Mouse (Mus musculus) stomach, embryonic 16.5 days (tissue): ENCODE measurements around the gene Mre11a. TPM values are rescaled to one million over a fixed set of nuclear protein-coding genes. Genes with fewer than 3 reads are reported as not detected.

Source experiments
- ATAC-seq: fragments of 200-750 bp; cut with Nextera tagmentation; 2 replicates; pipeline ENCODE4 v1.8.0; 2017; ENCODE audit warnings: moderate number of reproducible peaks, moderate TSS enrichment; ENCODE audit not compliant: insufficient read depth, low FRiP score
- H3K27ac ChIP-seq: fragments of 300-500 bp; sonication (generic); 2 replicates; pipeline ENCODE4 v1.5.1; 2014; ENCODE audit warnings: low read length
- H3K27me3 ChIP-seq: fragments of 300-500 bp; sonication (generic); 2 replicates; pipeline ENCODE4 v1.6.1; 2014; ENCODE audit warnings: low read length, control low read depth, mixed read lengths; ENCODE audit not compliant: control insufficient read depth, insufficient read depth
- H3K36me3 ChIP-seq: fragments of 300-500 bp; sonication (generic); 2 replicates; pipeline ENCODE4 v1.6.1; 2014; ENCODE audit warnings: low read length; ENCODE audit not compliant: control insufficient read depth, insufficient read depth
- H3K4me1 ChIP-seq: fragments of 300-500 bp; sonication (generic); 2 replicates; pipeline ENCODE4 v1.6.1; 2014; ENCODE audit warnings: low read length, control low read depth, mixed read lengths; ENCODE audit not compliant: control insufficient read depth, insufficient read depth
- H3K4me2 ChIP-seq: fragments of 300-500 bp; sonication (generic); 2 replicates; pipeline ENCODE4 v1.6.1; 2014; ENCODE audit warnings: low read depth, low read length, mixed read lengths
- H3K4me3 ChIP-seq: fragments of 300-500 bp; sonication (generic); replicated peaks from 2 replicates; pipeline ENCODE4 v1.5.1; 2014; ENCODE audit warnings: mild to moderate bottlenecking, low read length
- H3K9ac ChIP-seq: fragments of 300-500 bp; sonication (generic); 2 replicates; pipeline ENCODE4 v1.6.1; 2014; ENCODE audit warnings: low read length
- H3K9me3 ChIP-seq: fragments of 300-500 bp; sonication (generic); replicated peaks from 2 replicates; pipeline ENCODE4 v1.6.1; 2016; ENCODE audit warnings: low read length, control low read depth; ENCODE audit not compliant: control insufficient read depth
- WGBS: fragments of 180-500 bp; shearing (Covaris S2); extraction: QIAGEN DNeasy Blood & Tissue Kit; methylation state at CpG from one replicate; pipeline ENCODE4 v1.1.7; 2014; 5-methylcytosine and 5-hydroxymethylcytosine counted together
- polyA plus RNA-seq: library from polyadenylated mRNA; unstranded; fragments of >200 nt; fragmentation: Nextera tagmentation; extraction: Ambion mirVana; gene quantifications from 2 replicates; pipeline ENCODE4 v1.2.1, GENCODE M21; 2015

The Mre11a gene
- polyA plus RNA-seq, 1 experiment from 2014 or later, result 22.5 TPM

DNA sequence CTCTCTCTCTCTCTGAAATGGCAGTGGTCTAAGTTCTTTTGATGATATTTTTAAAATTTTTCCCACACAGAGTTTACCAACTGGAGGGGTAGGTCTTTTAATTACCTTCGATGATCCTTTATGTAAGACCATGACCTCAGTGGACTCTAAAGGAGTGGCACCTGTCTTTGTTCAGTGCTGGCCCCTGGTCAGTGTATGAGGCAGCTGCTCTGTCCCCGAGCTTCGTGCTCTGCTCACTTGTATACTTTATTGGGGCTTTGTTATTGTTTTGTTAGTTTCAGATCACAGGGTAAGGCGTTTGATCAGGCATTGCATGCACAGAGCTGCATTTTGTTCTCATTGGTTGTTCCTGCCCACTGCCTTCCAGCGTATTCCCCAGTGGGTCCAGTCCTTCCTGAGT is 55.5 kb downstream of the Mre11a start:
- WGBS, result 80% methylated on average over 5 of the region's 5 CpGs
- H3K27me3 ChIP-seq, result no peaks in the 10 kb centered on the region
- no peak overlapping the region for H3K4me3 ChIP-seq
- H3K9ac ChIP-seq, result no peak overlapping the region
- no peak for ATAC-seq
- H3K4me1 ChIP-seq, result 0 out of 2 replicates have a peak, but pooled peaks cover 4% of the 10 kb centered on the region
- no peaks in the 10 kb centered on the region for H3K9me3 ChIP-seq
- H3K27ac ChIP-seq, result no peak overlapping the region
- H3K36me3 ChIP-seq, result peaks cover 4% of the 10 kb centered on the region; the same call in 1 of the 2 replicates
- no peak overlapping the region for H3K4me2 ChIP-seq

DNA sequence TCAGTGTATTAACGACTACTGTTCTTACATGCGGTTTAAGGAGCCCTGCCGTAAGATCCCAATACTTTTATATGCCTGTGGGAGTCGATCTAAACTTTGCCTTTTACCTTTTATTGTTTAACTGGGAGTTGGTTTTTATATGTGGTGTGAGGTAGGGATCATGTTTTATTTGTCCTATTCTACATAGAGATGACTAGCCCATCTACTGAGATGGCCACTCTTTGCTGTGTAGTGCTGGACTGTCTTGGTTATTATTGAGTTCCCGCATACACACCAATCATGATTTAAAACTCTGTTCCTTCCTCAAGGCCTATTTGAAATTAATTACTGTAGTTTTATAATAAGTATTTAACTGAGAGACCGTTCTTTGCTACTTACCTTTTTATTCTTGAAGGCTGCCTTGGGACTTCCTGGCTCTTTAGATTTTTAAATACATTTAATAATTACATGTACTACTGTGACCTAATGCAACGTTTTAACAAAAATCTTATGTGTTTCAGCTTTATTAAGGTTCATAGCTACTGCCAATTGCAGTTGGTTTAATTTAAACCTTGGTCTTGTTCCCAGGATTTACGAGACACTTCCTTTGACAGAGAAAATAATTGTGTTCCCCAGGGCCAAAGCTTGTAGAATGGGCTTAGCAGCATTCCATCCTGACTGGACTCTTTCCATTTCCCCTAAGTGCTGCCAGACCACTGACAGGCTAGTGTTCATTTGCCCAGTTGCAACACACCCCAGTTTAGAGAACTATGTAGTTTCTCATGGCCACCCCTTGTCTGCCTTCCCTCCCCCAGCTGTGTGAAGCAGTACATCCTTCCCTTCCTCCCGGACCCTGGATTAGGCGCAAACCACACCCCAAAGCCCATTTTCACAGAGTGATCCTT is 57.7 kb downstream of the Mre11a start:
- Histone ChIP-seq H3K9me3 (no peaks in the 10 kb centered on the region; the same call in 1 of the 2 replicates), H3K4me1 (0 out of 2 replicates have a peak, but pooled peaks cover 4% of the 10 kb centered on the region), H3K27me3 (no peaks in the 10 kb centered on the region), H3K4me2 (no peak overlapping the region), H3K9ac (no peak overlapping the region), H3K36me3 (no peaks in the 10 kb centered on the region), H3K27ac (no peak overlapping the region), H3K4me3 (no peak overlapping the region)
- peak; percentile 80 for ATAC-seq
- WGBS, result 68% methylated on average over 10 of the region's 10 CpGs

DNA sequence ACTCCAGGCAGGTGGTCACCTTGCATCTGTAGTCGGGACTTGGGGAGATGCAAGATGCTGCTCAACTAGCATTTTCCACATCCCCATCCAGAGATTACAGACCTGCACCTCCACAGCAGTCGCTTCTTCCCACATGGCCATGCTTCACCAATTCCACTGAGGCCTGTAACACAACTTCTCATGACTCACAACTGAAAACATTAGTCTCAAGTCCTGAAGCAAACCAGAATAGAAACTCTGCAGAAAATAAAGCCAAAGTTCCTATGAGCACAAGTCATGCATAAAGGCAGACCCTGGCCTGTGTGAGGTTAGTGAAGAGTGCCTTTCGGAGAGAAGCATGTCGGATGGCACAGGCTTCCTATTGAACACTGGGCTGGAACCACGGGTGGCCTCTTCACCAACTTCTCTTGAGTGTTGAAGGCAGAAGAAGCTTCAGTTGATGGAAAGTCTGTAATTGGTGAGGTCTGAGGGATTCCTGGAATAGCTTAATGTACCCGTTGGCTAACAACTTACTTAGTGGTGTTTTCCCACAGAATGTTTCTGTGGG is 58.9 kb downstream of the Mre11a start:
- H3K27ac ChIP-seq, result no peak overlapping the region
- H3K9me3 ChIP-seq, result no peaks in the 10 kb centered on the region; the same call in 1 of the 2 replicates
- no peak overlapping the region for H3K4me3 ChIP-seq
- H3K9ac ChIP-seq, result no peak overlapping the region
- H3K4me1 ChIP-seq, result 0 out of 2 replicates have a peak, but pooled peaks cover 4% of the 10 kb centered on the region
- WGBS, result 93% methylated on average over 6 of the region's 6 CpGs
- ATAC-seq, result no peak
- no peaks in the 10 kb centered on the region for H3K27me3 ChIP-seq
- no peak overlapping the region for H3K4me2 ChIP-seq
- H3K36me3 ChIP-seq, result no peaks in the 10 kb centered on the region

DNA sequence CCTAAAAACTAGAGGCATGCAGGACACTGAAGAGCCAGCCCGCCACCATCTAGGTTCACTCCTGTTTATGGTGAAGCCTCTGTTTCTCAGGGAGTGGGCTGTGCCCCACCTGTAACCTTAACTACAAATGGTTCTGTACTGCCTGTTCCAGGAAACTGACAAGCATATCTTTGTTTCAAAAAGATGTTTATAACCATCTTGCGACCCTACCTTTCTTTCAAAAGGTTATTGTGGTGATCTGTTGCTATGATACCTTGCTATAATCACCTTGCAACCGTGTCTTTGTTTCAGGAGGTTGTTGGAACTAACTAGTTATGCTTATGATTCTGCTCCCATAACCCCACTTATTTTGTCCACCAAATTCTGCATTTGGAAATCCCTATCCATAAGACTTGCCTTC is 59.4 kb downstream of the Mre11a start:
- Histone ChIP-seq H3K9me3 (no peaks in the 10 kb centered on the region; the same call in 1 of the 2 replicates), H3K4me3 (no peak overlapping the region), H3K9ac (no peak overlapping the region), H3K27ac (no peak overlapping the region), H3K4me2 (no peak overlapping the region), H3K36me3 (no peaks in the 10 kb centered on the region), H3K4me1 (0 out of 2 replicates have a peak, but pooled peaks cover 4% of the 10 kb centered on the region), H3K27me3 (no peaks in the 10 kb centered on the region)
- ATAC-seq, result no peak
- WGBS, result 90% methylated on average over 3 of the region's 3 CpGs

DNA sequence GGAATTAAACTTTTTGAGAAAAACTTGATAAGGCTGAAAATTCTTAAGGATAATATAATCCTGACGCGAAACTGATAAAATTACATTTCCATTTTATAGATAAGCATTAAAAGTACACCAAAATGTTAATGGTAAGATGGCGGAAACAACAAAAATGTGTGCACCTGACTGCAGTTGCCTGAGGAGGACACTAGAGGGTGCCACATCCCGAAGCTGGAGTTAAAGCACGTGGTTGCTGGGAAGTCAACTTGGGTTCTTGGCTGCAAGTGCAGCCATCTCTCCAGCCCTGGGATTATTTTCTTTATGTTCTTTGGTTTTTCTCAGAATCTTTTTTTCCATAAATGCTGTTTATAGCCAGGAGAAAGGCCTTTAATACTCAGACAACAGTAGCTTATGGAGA is 62.0 kb downstream of the Mre11a start:
- H3K27me3 ChIP-seq, result no peaks in the 10 kb centered on the region
- 49% methylated on average over 5 of the region's 5 CpGs for WGBS

DNA sequence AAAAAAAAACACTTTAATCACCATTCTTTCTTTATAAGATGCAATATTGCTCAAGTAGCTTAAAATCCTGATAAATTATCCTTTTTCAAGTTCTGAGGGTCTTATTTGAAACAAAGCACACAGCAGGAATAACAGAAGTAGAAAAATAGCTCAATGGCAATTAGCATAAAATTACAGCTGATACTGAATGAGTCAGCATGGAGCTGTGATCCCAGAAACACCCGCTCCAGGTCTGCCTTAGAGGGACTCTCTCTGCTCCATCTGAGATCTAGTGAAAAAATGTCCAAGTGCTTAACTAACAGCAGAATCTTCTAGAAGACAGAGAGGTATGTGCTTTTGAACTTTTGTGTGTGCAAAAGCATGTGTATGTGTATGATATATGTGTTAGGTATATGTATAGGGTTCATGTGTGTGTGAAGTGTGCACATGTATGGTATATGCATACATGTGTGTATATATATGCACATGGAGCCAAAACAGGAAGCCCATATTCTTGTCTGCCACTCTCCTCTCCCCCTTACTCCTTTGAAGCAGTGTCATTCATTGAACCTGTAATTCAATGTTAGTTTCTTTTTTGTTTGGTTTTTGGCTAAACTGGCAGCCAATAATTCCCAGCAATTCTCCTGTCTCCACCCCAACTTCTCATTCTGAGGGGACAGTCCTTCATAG is 63.9 kb downstream of the Mre11a start:
- Histone ChIP-seq H3K4me1 (no peaks in the 10 kb centered on the region), H3K27me3 (no peaks in the 10 kb centered on the region), H3K9me3 (no peaks in the 10 kb centered on the region; the same call in 1 of the 2 replicates), H3K9ac (no peak overlapping the region), H3K4me3 (no peak overlapping the region), H3K36me3 (no peaks in the 10 kb centered on the region), H3K27ac (no peak overlapping the region), H3K4me2 (no peak overlapping the region)
- 80% methylated on average over 1 of the region's 1 CpGs for WGBS
- ATAC-seq, result no peak

More for the DNA sequence above, 62.0 kb downstream of the Mre11a start:
- no peak overlapping the region for H3K9ac ChIP-seq
- no peak overlapping the region for H3K4me2 ChIP-seq
- no peak for ATAC-seq
- H3K27ac ChIP-seq, result no peak overlapping the region
- 0 out of 2 replicates have a peak, but pooled peaks cover 4% of the 10 kb centered on the region for H3K4me1 ChIP-seq
- H3K9me3 ChIP-seq, result no peaks in the 10 kb centered on the region; the same call in 1 of the 2 replicates
- H3K4me3 ChIP-seq, result no peak overlapping the region
- no peaks in the 10 kb centered on the region for H3K36me3 ChIP-seq

DNA sequence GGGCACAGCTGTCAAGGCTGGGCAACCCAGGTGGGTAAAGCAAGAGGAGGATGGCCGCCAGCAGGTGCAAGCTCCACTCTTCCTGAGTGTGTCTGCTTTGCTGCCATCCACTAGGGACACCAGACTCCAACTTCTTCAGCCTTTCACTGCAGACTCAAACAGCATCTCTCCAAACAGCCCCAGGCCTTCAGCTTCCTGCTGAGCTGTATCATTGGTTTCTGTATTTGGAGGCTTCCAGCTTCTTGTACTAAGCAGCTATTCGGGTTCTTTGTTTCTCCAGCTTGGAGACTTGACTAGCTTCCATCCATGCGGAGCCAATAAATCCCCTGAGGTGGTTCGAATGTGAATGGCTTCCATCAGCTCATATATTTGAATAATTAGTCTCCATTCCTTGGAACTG is 70.1 kb downstream of the Mre11a start:
- WGBS, result 76% methylated on average over 4 of the region's 4 CpGs
- no peaks in the 10 kb centered on the region for H3K4me1 ChIP-seq
- no peak overlapping the region for H3K4me2 ChIP-seq
- no peaks in the 10 kb centered on the region for H3K9me3 ChIP-seq
- H3K4me3 ChIP-seq, result no peak overlapping the region
- no peaks in the 10 kb centered on the region for H3K36me3 ChIP-seq
- ATAC-seq, result no peak
- peaks cover 13% of the 10 kb centered on the region for H3K27me3 ChIP-seq
- no peak overlapping the region for H3K27ac ChIP-seq
- no peak overlapping the region for H3K9ac ChIP-seq

DNA sequence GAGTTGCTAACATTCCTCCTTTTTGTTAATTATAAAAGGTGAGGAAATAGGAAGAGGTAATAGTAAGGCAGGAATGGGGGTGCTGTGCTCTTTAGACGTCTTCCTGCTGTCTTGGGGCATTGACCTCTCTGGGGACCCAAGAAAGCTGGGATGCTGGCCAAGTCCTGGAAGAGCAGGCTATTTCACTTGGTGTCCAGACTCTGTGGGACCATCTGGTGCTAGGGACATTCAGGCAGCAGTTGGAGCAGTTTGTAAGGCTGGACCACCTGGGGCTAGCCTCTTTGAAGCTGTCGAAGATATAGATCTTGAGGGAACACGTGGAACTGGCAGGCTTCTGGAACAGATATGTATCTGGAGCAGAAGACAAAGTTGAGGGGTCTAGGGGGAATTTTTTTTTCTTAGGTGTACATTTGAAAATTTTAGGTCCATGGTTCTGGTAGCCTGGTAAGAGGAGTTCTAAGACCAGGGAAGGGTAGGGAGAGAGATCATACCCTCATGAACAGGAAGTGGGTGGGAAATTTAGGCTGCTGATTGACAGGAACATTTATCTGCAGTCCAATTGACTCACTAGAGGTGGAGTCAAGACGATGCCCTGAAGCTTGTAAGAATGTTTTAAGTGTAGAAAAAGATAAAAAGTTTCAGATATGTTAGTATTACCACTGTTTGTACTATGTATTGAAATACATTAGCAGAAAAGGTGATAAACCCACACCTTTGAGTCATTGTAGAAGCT is 72.6 kb downstream of the Mre11a start:
- Histone ChIP-seq H3K9me3 (no peaks in the 10 kb centered on the region), H3K27ac (no peak overlapping the region), H3K36me3 (no peaks in the 10 kb centered on the region), H3K27me3 (peaks cover 31% of the 10 kb centered on the region), H3K4me3 (no peak overlapping the region), H3K9ac (no peak overlapping the region), H3K4me1 (peaks cover 5% of the 10 kb centered on the region; the same call in 1 of the 2 replicates), H3K4me2 (no peak overlapping the region)
- ATAC-seq, result no peak
- WGBS, result 43% methylated on average over 4 of the region's 4 CpGs
